Mouse (Mus musculus) megakaryocyte-erythroid progenitor cell, adult 5-6 weeks (primary cell): ENCODE results near the gene Trmt5. TPM values are rescaled to one million over a fixed set of nuclear protein-coding genes. Genes with fewer than 3 reads are reported as not detected.

Experiments used
- ATAC-seq: replicated peaks from 2 replicates; pipeline ENCODE4 v1.8.0; 2016; ENCODE audit warnings: mild to moderate bottlenecking, inconsistent platforms; ENCODE audit not compliant: severe bottlenecking, poor library complexity, low FRiP score, low TSS enrichment
- total RNA-seq, 2 experiments: library from RNA; stranded (forward) in 1 of 2; stranded (reverse) in 1 of 2; fragments of 200-1000, 215-1000 nt in 1 of 2; fragments of >200 nt in 1 of 2; fragmentation: Nextera tagmentation in 1 of 2; gene quantifications; 2 replicates each; pipeline ENCODE4 v1.2.3; 2014 to 2017

Gene Trmt5
- total RNA-seq, 2 experiments from 2014 or later = 27.4 to 36.4 TPM

DNA sequence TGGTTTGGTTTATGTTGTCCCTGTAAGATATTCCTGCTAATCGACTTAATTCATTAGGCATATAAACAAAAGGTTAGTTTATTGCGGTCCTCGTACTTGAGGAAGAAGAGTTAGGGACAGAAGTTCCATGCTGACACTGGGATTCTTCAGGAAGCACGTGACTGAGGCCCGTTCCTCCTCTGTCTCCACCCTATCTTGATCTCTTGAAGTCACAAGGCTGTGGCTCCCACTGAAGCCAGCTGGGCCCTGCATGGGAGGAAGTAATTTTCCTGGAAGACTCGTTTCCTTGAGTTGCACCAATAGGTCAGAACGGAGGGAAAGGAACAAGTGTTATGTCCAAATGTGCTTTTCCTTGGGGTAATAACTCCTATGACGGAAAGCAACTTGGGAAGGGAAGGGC is 1.1 kb upstream of the Trmt5 start:
- ATAC-seq = no peak

DNA sequence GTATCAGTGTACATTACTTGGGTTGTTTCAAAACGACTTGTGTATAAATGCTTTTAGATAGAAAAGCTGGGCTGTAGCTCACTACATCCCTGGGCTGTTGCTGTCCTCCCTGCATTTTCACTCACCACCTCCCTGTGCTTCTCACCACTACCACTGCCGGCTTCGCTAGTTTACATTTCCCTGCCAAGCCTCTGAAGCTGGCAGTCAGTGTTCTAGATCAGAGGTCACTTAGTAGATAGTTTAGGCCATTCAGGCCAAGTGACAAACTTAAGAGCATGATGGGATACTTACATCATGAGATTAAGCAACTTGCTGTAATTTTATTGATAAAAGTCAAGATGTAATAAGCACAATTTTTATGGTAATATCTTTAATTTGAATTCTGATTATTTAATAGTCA is 11.6 kb downstream of the Trmt5 start:
- no peak for ATAC-seq

DNA sequence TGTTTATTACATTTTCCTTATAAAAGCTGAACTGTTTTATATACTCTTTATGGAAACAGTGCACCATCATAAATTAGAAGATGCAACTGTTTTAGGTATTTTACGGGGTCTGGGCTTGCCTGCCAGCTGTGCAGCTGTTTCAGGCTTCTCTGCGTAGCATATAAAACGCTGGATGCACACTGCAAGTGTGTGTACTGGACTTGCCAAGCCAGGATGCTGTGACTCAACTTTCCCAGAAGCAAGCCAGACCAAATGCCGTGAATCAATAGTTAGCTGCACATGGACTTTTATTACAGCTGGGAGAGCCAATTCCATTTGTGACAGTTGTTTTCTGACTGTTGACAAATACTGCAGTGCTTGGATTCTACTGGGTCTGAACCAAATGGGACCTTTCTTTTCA is 16.6 kb downstream of the Trmt5 start:
- ATAC-seq = no peak

DNA sequence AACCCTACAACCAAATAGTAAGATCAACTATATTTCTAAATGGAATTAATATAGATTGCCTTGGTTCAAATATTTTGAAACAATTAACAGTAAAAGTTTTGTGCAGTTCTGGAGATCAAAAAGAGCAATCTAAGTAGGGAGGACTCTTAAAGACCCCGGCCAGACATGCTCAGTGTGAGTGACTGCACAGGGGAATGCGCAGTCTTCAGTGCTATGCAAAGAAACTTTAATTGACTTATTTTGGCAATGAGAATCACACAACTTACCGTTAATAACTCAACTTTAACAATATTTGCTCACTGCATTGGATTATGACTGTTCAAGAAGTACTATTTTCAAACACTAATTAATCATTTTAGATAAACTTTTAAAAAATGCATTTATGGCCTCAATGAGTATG is 17.0 kb downstream of the Trmt5 start:
- ATAC-seq = no peak

- no peak for ATAC-seq
Measured at GRCm38 (mm10) chr12:73268497-73268896, 18.0 kb downstream of the Trmt5 start.

GRCm38 (mm10) chr12:73266597-73266996 is 19.9 kb downstream of the Trmt5 start:
- ATAC-seq = no peak

- ATAC-seq = no peak
Measured at GRCm38 (mm10) chr12:73265381-73265978, 21.0 kb downstream of the Trmt5 start.

DNA sequence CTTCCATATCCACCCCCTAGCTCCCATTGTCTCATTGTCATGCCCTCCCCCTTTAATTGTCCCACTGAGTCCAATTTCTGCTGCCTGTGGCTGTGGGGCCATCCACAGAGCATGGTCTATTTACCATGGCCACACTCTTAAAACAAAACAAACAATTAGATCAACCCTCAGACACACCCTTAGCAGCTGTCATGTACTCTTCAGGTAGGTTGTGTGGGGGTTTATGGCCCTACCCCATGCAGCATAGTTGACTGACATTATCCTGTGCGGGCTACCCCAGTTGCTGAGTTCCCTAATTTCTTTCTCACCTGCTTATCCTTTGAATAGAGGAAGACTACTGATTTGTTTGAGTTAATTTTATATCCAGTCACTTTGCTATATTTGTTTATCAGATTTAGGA is 26.2 kb downstream of the Trmt5 start:
- ATAC-seq = no peak

- ATAC-seq = no peak
Measured at GRCm38 (mm10) chr12:73259269-73259668, 27.2 kb downstream of the Trmt5 start.

DNA sequence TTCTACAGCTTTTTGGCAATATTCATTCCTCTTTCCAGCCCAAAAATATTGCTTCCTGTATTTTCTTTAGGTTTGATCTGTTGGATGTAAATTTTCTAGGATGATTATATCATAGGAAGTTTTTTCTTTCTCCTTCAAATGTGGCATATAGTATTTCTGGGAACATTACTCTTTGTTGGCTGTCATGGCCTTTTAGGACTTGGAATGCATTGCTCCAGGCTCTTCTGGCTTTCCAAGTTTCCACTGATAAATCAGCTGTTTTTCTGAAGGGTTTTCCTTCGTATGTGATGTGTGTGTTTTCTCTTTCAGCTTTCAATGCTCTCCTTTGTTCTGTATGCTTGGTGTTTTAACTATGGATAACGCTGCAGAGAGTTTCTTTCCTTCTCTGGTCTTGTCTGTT is 31.5 kb downstream of the Trmt5 start:
- ATAC-seq = no peak

DNA sequence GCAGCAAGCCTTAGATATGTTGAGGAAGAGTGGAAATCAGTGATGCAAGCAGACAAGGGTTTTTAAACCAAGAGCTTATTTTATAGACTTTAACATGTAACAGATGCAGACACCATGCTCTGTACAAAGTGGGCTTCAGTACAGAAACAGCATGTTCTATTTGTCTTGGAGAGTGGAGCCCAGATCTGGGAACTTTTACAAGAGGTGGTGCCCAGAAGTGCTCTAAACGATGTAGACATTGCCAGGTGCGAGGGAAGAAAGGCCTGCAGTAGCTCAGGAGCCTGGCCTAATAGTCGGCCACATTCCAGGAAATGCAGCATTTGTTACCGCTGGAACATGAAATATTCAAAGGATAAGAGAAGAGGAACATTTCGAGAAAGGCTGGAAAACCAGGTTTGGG is 40.8 kb downstream of the Trmt5 start:
- ATAC-seq = no peak

- no peak for ATAC-seq
Measured at GRCm38 (mm10) chr12:73241960-73242359, 44.5 kb downstream of the Trmt5 start.

DNA sequence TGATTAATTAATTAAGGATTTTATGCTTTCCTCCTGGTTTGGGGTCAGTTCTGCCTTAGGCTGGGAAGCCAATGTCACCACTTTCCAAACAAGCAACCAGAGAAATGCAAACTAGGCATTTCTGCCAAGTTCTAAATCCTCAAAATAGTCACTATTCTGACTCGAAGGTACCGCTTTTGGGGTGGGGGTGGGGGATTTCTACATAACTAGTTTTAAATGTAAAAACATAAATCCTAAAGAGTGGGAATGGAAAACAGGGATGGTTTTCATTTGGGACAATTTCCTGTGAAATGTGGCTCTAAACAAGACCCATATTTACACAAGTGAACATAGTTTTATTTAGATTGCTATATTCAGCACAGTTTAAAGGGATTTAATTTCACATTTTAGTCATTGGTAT is 53.9 kb downstream of the Trmt5 start:
- no peak for ATAC-seq

- no peak for ATAC-seq
Measured at GRCm38 (mm10) chr12:73231552-73231951, 55.0 kb downstream of the Trmt5 start.

DNA sequence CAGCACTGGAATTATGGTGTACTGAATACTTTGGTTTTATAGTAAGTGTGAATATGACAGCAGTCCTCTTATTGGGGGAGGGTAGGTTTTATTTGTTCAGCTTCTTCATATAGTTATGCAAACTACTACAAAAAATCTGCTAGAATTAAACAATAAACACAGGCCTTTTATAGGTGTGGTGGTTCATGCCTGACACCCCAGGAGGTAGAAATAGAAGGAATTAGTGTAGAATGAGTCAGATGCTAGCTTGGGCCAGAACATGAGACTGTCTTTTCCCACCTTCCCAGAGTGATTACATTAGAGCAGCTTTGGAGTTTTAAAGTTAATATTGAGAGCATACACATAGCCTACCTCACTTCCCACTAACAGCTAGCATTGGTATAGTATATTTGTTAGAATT is 56.3 kb downstream of the Trmt5 start:
- ATAC-seq = no peak

Other genes starting within 250 kb of the Trmt5 start
- gene Six1, start 232.8 kb downstream of the Trmt5 start, total RNA-seq (2014; fragmentation: Nextera tagmentation) = not detected in 2 replicates
- not detected in 2 replicates for gene Six1, start 232.8 kb downstream of the Trmt5 start, total RNA-seq (2017)
- gene Six4, start 173.3 kb downstream of the Trmt5 start, total RNA-seq (2014; fragmentation: Nextera tagmentation) = not detected in 2 replicates
- gene Six4, start 173.3 kb downstream of the Trmt5 start, total RNA-seq (2017) = 0.19 TPM in 1 of 2 replicates, not detected in the other
- gene Mnat1, start 163.0 kb downstream of the Trmt5 start, total RNA-seq (2014; fragmentation: Nextera tagmentation) = 18.2 and 20.9 TPM in 2 replicates
- 35.8 and 47.0 TPM in 2 replicates for gene Mnat1, start 163.0 kb downstream of the Trmt5 start, total RNA-seq (2017)
- gene Slc38a6, start 69 bp upstream of the Trmt5 start, total RNA-seq (2014; fragmentation: Nextera tagmentation) = 4.0 and 12.3 TPM in 2 replicates
- gene Slc38a6, start 69 bp upstream of the Trmt5 start, total RNA-seq (2017) = 0.14 and 2.9 TPM in 2 replicates